Mouse (Mus musculus) layer of hippocampus, postnatal 14 days (tissue): ENCODE measurements around the gene Rhbdd3. TPM values are rescaled to one million over a fixed set of nuclear protein-coding genes. Genes with fewer than 3 reads are reported as not detected.
"Not testable (repeated sequence)": the region's sequence is repeated elsewhere in the genome, so short reads cannot be mapped to it uniquely, and the experiment has no call there.

ENCODE experiments used
- DNase-seq, 2 experiments: peaks; one replicate each; pipeline ENCODE4 v3.0.0; 2021 to 2022; ENCODE audit warnings: low spot score in 2 of 2, mixed read lengths in 1 of 2
- total RNA-seq, 2 experiments: library from RNA; stranded (reverse); gene quantifications; 2 replicates each; pipeline ENCODE4 v1.2.3; 2021

Gene Rhbdd3
- total RNA-seq, 2 experiments from 2014 or later = 21.9 to 28.1 TPM

- peak in 1 of 2 experiments; percentile 51 for DNase-seq
These were observed 34.3 kb upstream of the Rhbdd3 start for GRCm38 (mm10) chr11:5064282-5065055.

GRCm38 (mm10) chr11:5065056-5065821 lies 33.5 kb upstream of the Rhbdd3 start, which contains the start of gene Gas2l1:
Gene Gas2l1 (minus strand): TSS chr11:5065327.
- peak; percentile 84 to 87 for DNase-seq

GRCm38 (mm10) chr11:5067063-5067462 lies 31.7 kb upstream of the Rhbdd3 start:
- no peak for DNase-seq

- DNase-seq = no peak
These were observed 30.4 kb upstream of the Rhbdd3 start for GRCm38 (mm10) chr11:5068126-5068971.

GRCm38 (mm10) chr11:5074882-5075281 lies 23.8 kb upstream of the Rhbdd3 start:
- DNase-seq = no peak

GRCm38 (mm10) chr11:5075760-5076159 lies 23.0 kb upstream of the Rhbdd3 start:
- DNase-seq = no peak

- DNase-seq = not testable (repeated sequence)
These were observed 21.9 kb upstream of the Rhbdd3 start for GRCm38 (mm10) chr11:5076843-5077242.

- DNase-seq = no peak
These were observed 9.6 kb upstream of the Rhbdd3 start for GRCm38 (mm10) chr11:5089147-5089546.

GRCm38 (mm10) chr11:5091706-5092105 lies 7.0 kb upstream of the Rhbdd3 start:
- no peak for DNase-seq

GRCm38 (mm10) chr11:5095877-5096276 lies 2.8 kb upstream of the Rhbdd3 start:
- DNase-seq = no peak

- DNase-seq = no peak
These were observed 2.2 kb upstream of the Rhbdd3 start for GRCm38 (mm10) chr11:5096480-5097020.

GRCm38 (mm10) chr11:5098035-5098735 lies 541 bp upstream of the Rhbdd3 start:
- peak; percentile 37 to 50 for DNase-seq

GRCm38 (mm10) chr11:5099576-5100183 lies 954 bp downstream of the Rhbdd3 start:
- peak; percentile 72 to 83 for DNase-seq

GRCm38 (mm10) chr11:5100283-5100682 lies 1.6 kb downstream of the Rhbdd3 start:
- no peak for DNase-seq

GRCm38 (mm10) chr11:5100801-5101200 lies 2.1 kb downstream of the Rhbdd3 start:
- no peak for DNase-seq

GRCm38 (mm10) chr11:5101641-5102040 lies 2.9 kb downstream of the Rhbdd3 start:
- no peak for DNase-seq

- DNase-seq = no peak
These were observed 3.7 kb downstream of the Rhbdd3 start for GRCm38 (mm10) chr11:5102384-5102783.

- no peak for DNase-seq
These were observed 5.3 kb downstream of the Rhbdd3 start for GRCm38 (mm10) chr11:5103986-5104509.

GRCm38 (mm10) chr11:5109441-5109840 lies 10.7 kb downstream of the Rhbdd3 start:
- no peak for DNase-seq

- DNase-seq = no peak
These were observed 14.9 kb downstream of the Rhbdd3 start for GRCm38 (mm10) chr11:5113645-5114044.
